Mouse (Mus musculus) erythroid progenitor cell, adult 5-6 weeks (primary cell): ENCODE data around the gene Ttc23. TPM values are rescaled to one million over a fixed set of nuclear protein-coding genes. Genes with fewer than 3 reads are reported as not detected.

Source experiments
- ATAC-seq: replicated peaks from 2 replicates; pipeline ENCODE4 v1.8.0; 2016; ENCODE audit warnings: moderate number of reproducible peaks, mild to moderate bottlenecking, moderate TSS enrichment, inconsistent platforms; ENCODE audit not compliant: poor library complexity, low FRiP score, severe bottlenecking
- total RNA-seq, 2 experiments: library from RNA; stranded (forward) in 1 of 2; stranded (reverse) in 1 of 2; fragments of 150-400 nt in 1 of 2; fragments of 186-747, 209-891 nt in 1 of 2; gene quantifications; 2 replicates each; pipeline versions ENCODE4 v1.2.3 to v1.2.4; 2015 to 2017; ENCODE audit warnings: low replicate concordance in 2 of 2

The Ttc23 gene
- total RNA-seq, 2 experiments from 2014 or later = not detected

DNA sequence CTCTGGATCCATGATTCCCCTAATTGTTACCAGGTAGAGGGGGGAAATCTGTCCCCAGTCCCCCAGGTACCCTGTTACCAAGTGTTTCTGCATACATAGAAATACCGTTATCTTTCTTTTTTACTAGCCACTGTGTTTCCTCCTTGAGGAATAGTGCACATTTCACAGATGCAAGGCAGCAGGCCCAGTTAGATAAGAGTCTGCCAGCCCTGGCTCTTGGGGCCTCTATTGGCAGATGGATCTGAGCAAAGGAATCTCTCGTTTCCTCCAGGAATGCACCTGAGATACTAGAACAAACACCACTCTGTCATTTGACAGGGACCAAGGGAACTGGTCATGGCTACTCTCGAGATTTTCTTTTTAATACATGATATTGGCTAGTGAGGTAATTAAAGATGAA, 44.9 kb downstream of the Ttc23 start:
- ATAC-seq = no peak

DNA sequence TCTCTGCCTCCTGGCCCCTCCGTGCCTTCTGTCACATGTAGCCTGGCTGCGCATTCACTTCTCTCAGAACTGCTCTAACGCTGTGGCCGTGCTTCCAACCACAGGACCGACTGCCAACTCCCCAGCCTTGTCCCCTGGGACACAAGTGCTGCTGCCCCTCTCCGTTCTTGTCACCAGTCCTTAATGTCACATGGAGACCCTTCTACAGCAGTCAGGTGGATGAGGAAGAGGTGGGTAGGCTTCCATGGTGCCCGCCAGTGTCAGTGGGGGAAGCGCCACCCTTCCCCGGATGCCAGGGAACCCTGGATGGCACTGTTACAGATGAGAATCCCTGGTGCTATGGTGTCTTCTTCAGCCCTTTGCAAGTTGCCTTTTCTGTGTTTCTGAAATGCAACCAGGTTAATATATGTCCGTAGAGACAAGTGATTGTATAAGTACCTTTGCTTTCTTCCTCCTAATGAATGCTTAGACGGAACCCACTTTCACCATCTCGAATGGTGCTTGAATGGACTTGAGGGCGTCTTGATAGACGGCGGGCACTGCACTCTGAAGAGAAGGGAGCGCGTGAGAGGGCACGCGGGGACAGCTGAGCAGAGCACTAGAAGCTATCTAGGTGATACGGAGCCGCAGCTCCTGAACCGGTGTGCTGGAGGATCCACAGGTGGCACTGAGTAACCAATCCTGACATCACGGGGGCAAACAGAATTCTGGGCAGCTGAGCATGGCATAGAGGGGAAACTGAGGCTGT, 45.8 kb downstream of the Ttc23 start:
- no peak for ATAC-seq

DNA sequence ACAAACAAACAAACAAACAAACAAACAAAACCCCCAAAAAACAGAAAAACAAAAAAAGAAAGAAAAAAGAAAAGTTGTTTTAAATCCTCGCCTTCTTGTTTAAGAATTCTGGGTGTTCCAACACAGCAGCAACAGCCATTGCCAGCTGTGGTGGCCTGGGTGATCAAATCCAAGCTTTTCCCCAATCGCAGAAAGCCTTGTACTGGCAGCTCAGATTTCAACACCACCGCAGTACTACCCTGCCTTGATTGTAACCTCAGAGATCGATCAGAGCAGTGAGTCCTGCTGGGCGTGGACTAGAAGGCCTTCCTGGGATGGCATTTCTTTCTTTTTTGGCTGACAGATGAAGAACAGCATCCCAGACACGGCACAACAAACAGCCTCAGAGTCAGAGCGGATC, 48.7 kb downstream of the Ttc23 start:
- no peak for ATAC-seq

DNA sequence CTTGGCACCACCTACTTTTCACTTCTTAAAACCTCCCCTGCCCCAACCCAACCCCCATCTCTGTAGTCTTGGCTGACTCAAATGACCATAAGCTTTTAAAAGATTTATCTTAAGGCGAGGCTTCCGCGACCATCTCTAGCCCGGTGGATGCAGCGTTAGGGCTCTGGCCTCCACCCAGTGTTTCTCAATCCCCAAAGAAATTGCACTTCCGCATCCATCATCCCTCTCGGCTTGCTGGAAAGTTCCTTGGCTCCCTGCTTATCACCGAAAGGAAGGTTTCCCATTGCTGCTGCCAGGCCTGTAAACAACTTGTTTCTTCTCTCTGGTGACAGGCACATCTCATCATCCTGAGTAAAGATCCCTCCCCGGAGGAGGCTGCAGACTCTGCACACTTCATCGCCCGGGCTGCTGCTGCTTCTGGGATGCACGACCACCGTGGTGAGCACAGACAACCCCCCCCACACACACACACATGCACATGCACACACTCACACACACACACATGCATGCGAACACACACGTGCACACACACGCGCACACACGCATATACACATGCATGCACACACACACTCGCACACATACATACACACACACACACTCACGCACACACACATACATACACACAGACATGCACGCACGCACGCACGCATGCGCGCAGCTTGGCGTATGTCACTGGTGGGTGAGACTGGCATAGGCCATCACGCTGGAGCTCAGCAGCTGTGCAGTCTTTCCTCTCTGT, 50.9 kb downstream of the Ttc23 start:
- ATAC-seq = no peak

DNA sequence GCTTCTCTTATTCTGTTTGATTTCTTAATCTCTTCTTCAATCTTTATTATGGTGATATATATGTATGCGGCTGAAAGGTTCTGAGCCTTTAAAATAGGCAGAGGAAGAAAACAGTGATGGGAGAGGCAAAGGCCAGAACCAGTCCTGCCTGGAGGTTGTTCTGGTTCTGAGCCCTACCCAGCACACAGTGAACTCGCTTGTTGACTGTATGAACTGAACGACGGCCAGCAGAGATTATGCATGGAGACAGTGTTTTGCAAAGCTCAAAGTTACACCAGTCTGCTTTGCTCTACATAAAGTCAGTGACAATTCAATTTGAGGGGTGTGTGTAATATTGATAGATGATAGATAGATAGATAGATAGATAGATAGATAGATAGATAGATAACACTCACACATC, 52.1 kb downstream of the Ttc23 start:
- no peak for ATAC-seq

DNA sequence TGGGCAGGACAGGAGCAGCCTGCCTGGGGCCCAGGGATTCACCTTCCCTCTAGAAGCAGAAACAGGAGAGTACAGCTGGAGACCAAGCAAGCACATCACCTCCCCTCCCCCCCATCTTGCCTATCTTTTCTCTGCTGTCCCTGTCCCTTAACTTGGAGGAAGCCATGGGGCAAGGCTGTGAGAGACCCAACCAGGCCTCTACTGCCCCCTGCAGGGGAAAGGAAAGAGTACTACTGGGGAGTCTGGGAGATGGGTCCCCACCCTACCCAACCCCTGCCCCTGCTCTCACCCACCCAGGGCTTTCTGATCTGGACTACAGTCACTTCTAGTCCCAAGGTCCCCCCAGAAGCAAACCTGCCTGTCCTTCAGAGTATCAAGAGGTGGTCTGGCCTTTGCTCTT, 53.6 kb downstream of the Ttc23 start:
- ATAC-seq = no peak

DNA sequence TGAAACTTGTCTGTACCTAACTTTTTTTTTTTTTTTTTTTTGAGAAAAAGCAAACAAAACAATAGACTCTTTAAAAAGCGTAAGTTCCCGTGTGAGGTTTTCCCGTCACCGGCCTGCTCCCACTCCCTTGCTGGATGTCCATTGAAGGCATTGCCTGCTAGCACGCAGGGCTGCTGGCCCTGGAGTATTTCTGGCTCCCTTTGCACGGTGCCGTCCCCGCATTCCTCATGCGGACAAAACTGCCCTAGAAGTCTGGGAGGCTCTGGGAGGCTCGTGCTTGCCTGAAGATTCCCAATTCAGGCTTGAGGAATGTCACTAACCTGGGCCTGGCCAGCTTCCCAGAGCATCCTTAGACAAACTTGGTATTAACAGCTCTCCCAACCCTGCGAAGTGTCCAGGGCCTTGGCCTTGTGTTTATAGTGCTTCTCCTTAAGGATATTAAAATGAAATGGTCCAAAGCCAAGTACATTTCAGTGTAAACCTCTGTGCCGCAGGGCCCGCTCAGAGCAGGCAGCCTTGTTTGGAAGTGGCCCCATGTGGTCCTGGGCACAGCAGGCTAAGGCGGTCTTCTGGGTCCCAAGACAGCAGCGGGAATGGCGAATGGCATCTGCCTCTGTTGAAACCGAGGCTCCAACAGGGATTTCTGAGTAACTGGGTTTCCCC, 54.2 kb downstream of the Ttc23 start:
- no peak for ATAC-seq

DNA sequence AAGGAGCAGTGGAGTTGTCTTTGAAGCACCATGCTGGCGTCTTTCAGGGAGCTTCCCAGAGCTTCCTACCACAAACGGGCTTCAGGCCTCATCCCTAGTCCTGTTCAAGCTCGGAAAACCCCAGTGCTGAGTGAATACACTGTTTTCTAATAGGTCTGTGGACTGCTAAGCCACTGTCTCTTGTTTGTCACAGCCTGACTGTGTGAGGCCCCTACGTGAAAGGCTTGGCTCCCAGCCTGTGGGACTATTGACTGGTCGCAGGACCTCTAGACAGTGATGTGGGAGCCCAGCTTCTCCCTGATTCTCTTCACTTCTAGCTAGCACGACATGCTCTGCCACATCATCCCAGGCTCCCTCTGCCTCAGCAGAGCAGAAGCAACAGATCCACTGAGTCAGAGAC, 61.0 kb downstream of the Ttc23 start:
- ATAC-seq = no peak

DNA sequence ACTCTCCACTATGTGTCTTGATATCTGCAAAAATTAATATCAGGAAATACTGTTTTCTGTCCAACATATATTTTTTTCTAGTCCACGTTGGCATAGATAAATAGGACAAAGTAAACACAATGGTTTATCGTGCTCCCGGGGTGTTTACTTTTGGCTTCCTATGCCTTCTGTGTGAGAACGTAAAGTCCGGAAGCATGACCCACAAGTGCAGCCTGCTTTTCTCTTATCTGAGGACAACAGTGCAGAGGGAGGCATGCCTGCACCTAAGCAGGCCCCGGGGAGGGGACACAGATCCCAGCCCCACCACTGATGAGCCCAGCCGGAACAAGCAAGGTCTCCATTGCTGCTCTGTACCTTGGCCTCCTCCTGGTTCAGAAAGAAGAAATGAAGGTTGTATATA, 63.0 kb downstream of the Ttc23 start:
- no peak for ATAC-seq

DNA sequence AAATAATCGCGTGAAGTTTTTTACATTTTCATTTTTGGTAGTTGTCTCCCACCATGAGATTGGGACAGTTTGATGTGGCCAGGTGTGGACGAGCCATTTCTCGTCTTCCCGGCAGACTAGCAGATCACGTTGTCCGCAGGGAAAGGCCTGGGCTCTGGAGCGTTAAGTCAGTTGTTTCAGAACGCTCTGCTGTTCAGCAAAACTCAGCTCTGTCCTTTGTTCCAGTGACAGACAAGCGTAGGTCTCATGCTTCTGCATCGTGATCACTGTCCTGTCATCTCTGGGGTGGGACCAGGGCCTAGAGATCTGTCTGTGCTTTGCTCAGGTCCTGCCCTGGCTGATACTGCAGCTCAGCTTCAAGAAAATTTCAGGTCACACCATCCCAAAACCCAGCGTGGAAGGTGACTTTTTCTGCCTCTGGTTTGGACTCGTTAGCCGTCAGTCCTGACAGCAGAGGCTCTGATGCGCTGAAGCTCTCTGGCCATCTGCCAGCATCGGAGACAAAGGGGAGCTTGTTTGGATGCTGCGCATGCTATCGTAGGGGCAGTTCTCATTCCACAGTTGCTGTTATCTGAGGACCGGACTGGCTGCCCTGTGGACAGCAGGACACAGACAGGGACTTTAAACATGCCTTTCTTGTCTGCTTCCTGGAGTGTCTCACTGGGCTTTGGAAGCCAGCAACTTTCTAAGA, 66.8 kb downstream of the Ttc23 start:
- ATAC-seq = no peak

DNA sequence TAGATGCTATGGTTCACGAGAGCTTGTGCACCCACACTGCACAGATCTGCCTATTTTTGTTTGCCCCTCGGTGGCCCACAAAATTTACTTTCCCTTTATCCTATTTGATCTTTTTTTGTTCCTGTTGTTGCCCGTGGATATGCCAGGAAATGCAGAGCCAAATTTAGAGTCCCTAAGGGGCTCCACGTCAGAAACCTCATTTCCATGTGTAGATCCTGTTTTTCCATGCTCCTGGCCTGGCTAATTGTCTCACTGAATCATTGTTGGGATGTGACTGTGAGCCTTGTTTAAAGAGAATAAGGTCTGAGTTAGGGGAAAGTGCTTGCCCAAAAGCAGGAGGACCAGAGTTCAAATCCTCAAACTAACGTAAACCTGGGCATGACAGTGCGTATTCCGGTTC, 68.0 kb downstream of the Ttc23 start:
- no peak for ATAC-seq

DNA sequence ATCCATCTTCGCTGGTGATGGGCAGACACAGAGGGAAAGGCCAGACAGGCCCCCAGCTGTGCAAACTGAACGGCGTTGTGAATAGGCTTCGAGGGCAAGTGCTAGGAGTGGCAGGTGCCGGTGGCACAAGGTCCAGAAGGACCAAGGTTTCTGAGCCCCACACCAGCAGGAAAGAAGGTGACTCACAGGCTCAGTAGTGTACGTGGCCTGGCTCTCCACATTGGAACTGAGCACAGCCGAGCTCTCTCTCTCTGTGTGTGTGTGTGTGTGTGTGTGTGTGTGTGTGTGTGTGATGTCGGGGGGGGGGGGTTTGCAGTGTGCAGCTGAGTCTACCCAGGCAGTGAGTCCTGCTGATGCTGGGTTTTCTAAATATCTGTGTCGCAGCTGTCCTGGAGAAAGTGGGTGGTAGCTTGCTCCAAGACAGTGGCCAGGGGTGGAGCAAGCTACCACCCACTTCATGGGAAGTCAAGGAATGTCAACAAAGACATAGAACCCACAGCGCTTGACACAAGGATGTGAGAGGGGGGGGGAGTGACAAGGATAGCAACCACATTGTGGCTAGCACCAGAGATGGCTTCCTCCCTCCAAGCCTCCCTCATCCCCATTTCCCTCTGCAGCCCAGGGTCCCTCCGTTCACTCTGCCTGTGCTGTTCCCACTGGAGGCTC, 69.1 kb downstream of the Ttc23 start:
- ATAC-seq = no peak

DNA sequence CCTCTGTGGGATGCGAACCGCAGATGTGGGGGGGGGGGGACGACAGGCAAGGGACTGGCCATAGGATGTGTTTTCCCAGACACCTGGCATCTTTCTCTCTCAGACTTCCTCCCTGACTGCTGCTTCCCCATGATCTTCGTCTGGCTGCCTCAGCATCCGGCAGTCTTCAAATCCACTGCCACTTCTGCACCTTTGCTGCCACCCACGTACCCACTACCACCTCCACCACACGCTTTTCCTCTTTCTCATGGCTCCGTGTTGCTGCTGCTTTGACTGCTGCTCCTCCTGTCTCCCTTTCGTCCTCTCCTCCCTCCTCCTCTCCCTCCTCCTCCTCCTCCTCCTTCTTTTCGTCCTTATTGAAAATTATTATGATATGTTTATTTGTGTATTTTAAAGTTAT, 69.7 kb downstream of the Ttc23 start:
- ATAC-seq = no peak

DNA sequence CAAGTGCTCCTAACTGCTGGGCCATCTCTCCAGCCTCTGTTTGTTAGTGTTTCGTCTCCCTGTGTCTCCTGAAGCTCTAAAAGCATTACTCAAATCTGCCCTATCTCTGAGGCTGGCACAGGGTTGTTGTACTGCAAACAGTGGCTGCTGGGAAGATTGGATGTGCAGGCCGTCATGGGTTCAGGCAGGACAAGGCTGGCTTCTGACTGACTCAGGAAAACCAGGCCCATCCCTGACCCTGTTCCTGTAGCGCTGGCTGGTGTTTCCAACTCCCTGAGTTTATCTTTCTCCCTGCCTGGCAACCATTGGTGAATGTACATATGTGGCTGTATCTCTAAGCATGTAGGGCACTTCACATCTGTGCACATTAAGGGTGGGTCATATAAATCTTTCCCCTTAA, 70.3 kb downstream of the Ttc23 start:
- ATAC-seq = no peak

DNA sequence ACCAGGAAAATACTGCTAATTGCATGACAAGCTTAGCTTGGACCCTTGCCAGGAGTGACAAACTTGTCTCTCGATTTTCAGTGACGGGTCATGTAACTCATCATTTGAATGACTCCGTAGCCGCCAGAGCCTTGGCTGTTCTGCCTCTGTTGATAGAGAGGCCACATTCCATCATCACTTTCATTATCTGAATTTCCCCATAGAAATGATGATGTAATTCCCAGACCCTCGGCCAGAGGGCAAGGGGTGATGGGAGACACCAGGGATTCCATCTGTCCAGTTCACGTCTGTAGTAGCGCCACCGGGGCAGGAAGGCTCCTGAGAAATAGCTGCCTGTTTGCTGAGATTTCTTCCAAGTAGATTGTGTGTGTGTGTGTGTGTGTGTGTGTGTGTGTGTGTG, 71.6 kb downstream of the Ttc23 start:
- ATAC-seq = no peak

DNA sequence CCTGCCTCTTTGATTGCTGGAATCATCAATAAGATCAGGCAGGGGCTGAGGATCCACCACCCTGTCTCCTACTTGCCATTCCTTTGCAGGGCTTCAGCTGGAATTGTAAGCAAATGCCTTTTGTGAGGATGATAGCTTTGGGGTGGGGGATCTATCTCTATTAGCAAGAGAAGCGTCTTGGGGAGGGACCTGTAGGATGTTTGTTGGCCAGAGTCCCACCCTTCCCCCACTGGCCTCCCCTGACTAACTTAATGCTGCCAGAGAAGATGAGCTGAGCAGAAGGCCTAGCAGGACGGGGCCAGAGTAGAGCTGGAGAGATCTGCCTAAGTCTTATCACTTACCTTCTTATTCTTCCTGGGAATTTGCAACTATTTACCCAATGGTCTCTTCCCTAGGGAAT, 75.0 kb downstream of the Ttc23 start:
- ATAC-seq = no peak

DNA sequence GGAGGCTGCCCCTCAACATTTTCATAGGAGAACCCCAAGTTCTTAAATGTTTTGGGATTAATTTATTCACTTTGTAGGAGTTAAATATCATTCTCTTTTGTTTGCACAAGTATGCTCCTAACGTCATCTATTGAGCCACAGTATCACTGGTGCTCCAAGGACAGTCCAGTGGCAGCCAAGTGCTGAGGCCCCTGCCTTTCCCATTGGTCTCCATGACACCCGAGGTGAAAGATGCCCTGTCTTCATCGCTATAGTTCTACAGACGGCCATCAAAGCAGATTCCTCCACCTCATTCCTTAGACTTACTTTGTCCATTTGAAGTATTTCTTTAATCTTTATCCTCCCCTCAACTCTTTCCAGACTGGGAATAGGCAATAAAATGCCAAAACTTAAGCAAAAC, 77.3 kb downstream of the Ttc23 start:
- no peak for ATAC-seq

DNA sequence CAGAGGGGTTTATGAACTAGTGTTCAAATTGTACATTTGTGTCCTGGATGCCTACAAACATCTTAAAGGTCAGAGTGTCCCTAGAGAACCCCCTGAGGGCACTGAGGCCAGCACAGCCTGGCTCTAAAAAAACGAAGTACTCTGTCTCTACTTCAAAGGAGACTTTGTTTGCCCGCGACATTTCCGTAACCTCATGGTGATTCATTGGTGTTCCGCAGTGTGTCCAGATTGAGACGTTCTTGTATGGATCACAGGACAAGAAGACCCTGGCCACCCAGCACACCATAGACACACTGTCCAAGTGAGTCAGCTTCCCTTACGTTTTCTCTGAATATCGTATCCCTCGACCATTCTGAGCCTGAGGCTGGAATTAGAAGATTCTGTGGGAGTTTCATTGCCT, 77.8 kb downstream of the Ttc23 start:
- ATAC-seq = no peak

DNA sequence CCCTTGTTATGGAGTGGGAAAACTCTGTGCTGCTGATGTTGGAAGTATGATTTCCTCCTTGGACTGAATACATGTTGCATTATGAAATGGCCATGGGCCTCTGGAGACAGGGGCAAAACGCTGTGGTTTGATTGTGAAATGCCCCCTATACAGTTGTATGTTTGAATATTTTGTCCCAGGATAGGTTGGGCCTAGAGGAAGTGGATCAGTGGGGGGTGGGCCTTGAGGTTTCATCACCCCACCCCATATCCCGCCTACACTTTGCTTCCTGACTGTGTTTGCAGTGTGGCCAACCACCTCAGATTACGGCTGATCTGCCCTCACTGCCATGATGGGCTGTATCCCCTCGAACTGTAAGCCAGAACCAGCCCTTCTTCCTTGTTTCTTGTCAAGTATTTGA, 81.0 kb downstream of the Ttc23 start:
- no peak for ATAC-seq

DNA sequence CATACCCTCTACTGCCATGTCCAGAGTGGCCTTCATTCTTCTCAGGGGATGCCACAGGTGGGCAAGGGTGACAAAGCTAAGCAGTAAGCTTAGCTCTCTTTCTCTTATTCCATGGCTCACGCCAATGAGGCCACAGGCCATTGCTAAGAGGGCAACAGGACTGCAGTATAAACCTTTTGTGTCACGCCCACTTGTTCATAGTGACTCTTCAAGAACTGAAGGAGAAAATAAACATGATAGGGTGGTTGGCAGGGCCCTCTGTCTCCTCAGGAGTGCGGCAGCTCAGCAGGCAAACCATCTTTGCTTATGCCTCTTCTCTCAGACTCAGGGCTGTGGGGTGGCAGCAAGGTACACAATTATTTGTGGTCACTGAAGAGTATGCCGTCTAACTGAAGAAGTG, 81.6 kb downstream of the Ttc23 start:
- no peak for ATAC-seq
